Mouse (Mus musculus) liver, embryonic 18 days (tissue): ENCODE results near the gene Akap1. TPM values are rescaled to one million over a fixed set of nuclear protein-coding genes. Genes with fewer than 3 reads are reported as not detected.

Experiments used
- polyA plus RNA-seq: library from polyadenylated mRNA; depleted of rRNA; stranded (reverse); fragments of >200 nt; gene quantifications from 2 replicates; pipeline ENCODE4 v1.2.3, GENCODE M21; 2012; rRNA removed

The Akap1 gene
- polyA plus RNA-seq = 19.4 and 21.3 TPM in 2 replicates

DNA sequence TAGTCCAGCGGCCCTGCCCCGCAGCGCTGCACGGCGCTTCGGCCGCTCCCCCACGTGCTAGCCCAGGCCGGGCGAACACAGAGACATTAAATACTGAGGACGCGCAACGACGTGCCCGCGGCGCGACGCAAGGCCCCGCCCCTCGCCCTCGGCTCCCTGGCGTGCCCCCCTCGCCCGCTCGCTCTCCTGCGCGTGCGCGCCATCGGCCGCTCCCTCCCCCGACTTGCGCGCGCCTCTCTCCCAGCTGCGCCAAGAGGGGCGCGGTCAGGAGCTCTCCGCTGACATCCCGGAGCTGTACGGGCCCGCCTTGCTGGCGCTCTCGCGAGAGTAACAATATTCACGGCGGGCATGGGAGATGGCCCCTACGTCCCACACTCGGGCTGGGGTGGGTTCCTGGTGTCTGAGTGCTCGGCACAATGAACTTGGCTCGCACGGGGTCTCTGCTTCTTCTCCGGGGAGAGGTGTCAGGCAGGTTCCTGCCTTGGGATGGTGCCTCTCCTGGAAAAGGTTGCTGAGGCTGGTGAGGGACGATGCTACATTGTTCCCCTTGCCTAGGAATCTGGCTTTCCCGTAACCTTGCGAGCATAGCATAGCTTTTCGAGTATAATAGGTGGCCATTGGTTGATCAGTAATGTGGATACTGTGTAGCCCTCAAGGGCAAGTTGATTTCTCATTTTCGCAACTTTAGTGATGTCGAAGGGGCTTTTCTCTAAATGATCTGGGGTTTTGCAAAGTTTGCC is at the start of gene Akap1:
Gene Akap1, minus strand, starts transcription at position 129 of the 740 bp plus-strand sequence.

Other genes starting within 250 kb of the Akap1 start
- 8.1 and 8.5 TPM in 2 replicates for gene Msi2, start 146.1 kb downstream of the Akap1 start, polyA plus RNA-seq
- 20.8 and 22.0 TPM in 2 replicates for gene Scpep1, start 90.9 kb upstream of the Akap1 start, polyA plus RNA-seq
- gene Elobl, start 102.3 kb upstream of the Akap1 start, polyA plus RNA-seq = not detected in 2 replicates
- 3.0 and 3.4 TPM in 2 replicates for gene Coil, start 105.7 kb upstream of the Akap1 start, polyA plus RNA-seq
- gene Trim25, start 134.8 kb upstream of the Akap1 start, polyA plus RNA-seq = 16.8 and 17.2 TPM in 2 replicates
- 0.74 and 0.77 TPM in 2 replicates for gene Dgke, start 202.3 kb upstream of the Akap1 start, polyA plus RNA-seq
- gene Gm525, start 209.3 kb upstream of the Akap1 start, polyA plus RNA-seq = 0.08 and 0.13 TPM in 2 replicates